Mouse (Mus musculus) retina, postnatal 1 day (tissue): ENCODE results near the gene Snrnp35.
"Not testable (repeated sequence)": the region's sequence is repeated elsewhere in the genome, so short reads cannot be mapped to it uniquely, and the experiment has no call there.

ENCODE experiments used
- DNase-seq: peaks from one replicate; pipeline ENCODE4 v3.0.0-alpha.2; 2012

Gene Snrnp35

GRCm38 (mm10) chr5:124463462-124463861 lies 19.5 kb upstream of the Snrnp35 start:
- no peak for DNase-seq

- no peak for DNase-seq
Observed at GRCm38 (mm10) chr5:124464905-124465304, 18.0 kb upstream of the Snrnp35 start.

GRCm38 (mm10) chr5:124467766-124468165 lies 15.2 kb upstream of the Snrnp35 start:
- DNase-seq = no peak

GRCm38 (mm10) chr5:124468365-124468764 lies 14.6 kb upstream of the Snrnp35 start:
- DNase-seq = no peak

GRCm38 (mm10) chr5:124469486-124469885 lies 13.4 kb upstream of the Snrnp35 start:
- no peak for DNase-seq

- no peak for DNase-seq
Observed at GRCm38 (mm10) chr5:124470591-124471171, 12.3 kb upstream of the Snrnp35 start.

- no peak for DNase-seq
Observed at GRCm38 (mm10) chr5:124478873-124479204, 4.1 kb upstream of the Snrnp35 start.

- DNase-seq = no peak
Observed at GRCm38 (mm10) chr5:124480119-124480518, 2.8 kb upstream of the Snrnp35 start.

GRCm38 (mm10) chr5:124481714-124482113 lies 1.2 kb upstream of the Snrnp35 start:
- DNase-seq = no peak

- DNase-seq = no peak
Observed at GRCm38 (mm10) chr5:124482436-124482965, 433 bp upstream of the Snrnp35 start.

- no peak for DNase-seq
Observed at GRCm38 (mm10) chr5:124483655-124484396, 892 bp downstream of the Snrnp35 start.

- no peak for DNase-seq
Observed at GRCm38 (mm10) chr5:124485654-124486053, 2.7 kb downstream of the Snrnp35 start.

GRCm38 (mm10) chr5:124488885-124489284 lies 6.0 kb downstream of the Snrnp35 start:
- DNase-seq = no peak

GRCm38 (mm10) chr5:124491732-124492131 lies 8.8 kb downstream of the Snrnp35 start:
- DNase-seq = no peak

- DNase-seq = no peak
Observed at GRCm38 (mm10) chr5:124492618-124493017, 9.7 kb downstream of the Snrnp35 start.

- no peak for DNase-seq
Observed at GRCm38 (mm10) chr5:124493455-124493854, 10.5 kb downstream of the Snrnp35 start.

- DNase-seq = peak; percentile 31
Observed at GRCm38 (mm10) chr5:124495547-124495946, 12.6 kb downstream of the Snrnp35 start.

- DNase-seq = no peak
Observed at GRCm38 (mm10) chr5:124496614-124497514, 13.9 kb downstream of the Snrnp35 start.

GRCm38 (mm10) chr5:124498221-124498876 lies 15.4 kb downstream of the Snrnp35 start:
- no peak for DNase-seq

- peak; percentile 30 for DNase-seq
Observed at GRCm38 (mm10) chr5:124499001-124499400, 16.1 kb downstream of the Snrnp35 start.

GRCm38 (mm10) chr5:124500037-124500436 lies 17.1 kb downstream of the Snrnp35 start:
- DNase-seq = not testable (repeated sequence)

- DNase-seq = no peak
Observed at GRCm38 (mm10) chr5:124500573-124500972, 17.6 kb downstream of the Snrnp35 start.

- DNase-seq = no peak
Observed at GRCm38 (mm10) chr5:124501541-124501940, 18.6 kb downstream of the Snrnp35 start.
